Mouse (Mus musculus): ENCODE measurements around the gene Mtfmt. TPM values are rescaled to one million over a fixed set of nuclear protein-coding genes. Genes with fewer than 3 reads are reported as not detected.

Gene Mtfmt
- total RNA-seq, 2 experiments from 2014 or later, result 6.9 to 7.1 TPM

DNA sequence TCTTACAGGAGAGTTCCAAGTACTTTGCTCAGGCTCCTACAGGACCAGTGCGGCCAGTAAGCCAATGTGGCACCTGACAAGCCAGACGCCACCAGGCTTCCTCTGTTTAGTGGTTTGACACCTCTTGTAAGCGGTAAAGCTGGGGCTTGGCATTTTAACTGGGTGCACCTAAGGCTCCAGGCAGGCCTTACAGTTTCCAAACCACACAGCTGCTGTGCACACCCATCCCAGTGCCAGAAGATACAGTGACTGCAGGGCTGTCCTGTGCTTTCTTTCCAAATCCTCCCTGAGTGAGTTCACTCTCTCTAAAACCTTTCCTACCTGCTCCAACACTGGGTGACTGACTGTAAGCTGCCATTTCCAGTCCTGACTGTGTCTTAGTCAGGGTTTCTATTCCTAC lies 55.9 kb downstream of the Mtfmt start:
- no peak for DNase-seq
- intact Hi-C loops (cut with DNase I), result no loop called here

GRCm38 (mm10) chr9:65492351-65492750 lies 56.8 kb downstream of the Mtfmt start:
- intact Hi-C loops (cut with DNase I), result no loop called here
- DNase-seq, result no peak

GRCm38 (mm10) chr9:65492851-65493250 lies 57.3 kb downstream of the Mtfmt start:
- intact Hi-C loops (cut with DNase I), result no loop called here
- no peak for DNase-seq

- DNase-seq, result peak in 1 of 2 experiments; percentile 21
- intact Hi-C loops (cut with DNase I), result no loop called here
These were observed 66.6 kb downstream of the Mtfmt start for GRCm38 (mm10) chr9:65502146-65502545.

Other genes starting within 250 kb of the Mtfmt start
- gene Parp16, start 240.4 kb upstream of the Mtfmt start, total RNA-seq (2021), result 1 to 10 TPM; 3.4 to 3.6 TPM
- 1 to 10 TPM; 6.2 to 6.6 TPM for gene Cilp, start 170.6 kb upstream of the Mtfmt start, total RNA-seq (2021)
- gene Clpx, start 141.5 kb upstream of the Mtfmt start, total RNA-seq (2021), result 10 to 100 TPM; 90.7 to 99.9 TPM
- gene Pdcd7, start 89.7 kb upstream of the Mtfmt start, total RNA-seq (2021), result 10 to 100 TPM in 1 of 2 experiments, 1 to 10 TPM in 1; 9.6 to 11.3 TPM
- gene Ubap1l, start 74.7 kb upstream of the Mtfmt start, total RNA-seq (2021), result under 1 TPM; 0.33 to 0.37 TPM
- 1 to 10 TPM; 1.2 to 1.4 TPM for gene Kbtbd13, start 44.1 kb upstream of the Mtfmt start, total RNA-seq (2021)
- gene Rasl12, start 37.3 kb upstream of the Mtfmt start, total RNA-seq (2021), result 10 to 100 TPM in 1 of 2 experiments, 1 to 10 TPM in 1; 9.7 to 11.6 TPM
- not detected for gene Slc51b, start 12.8 kb upstream of the Mtfmt start, total RNA-seq (2021)
- 10 to 100 TPM; 14.7 to 16.0 TPM for gene Spg21, start 25.2 kb downstream of the Mtfmt start, total RNA-seq (2021)
- gene Ankdd1a, start 84.4 kb downstream of the Mtfmt start, total RNA-seq (2021), result not detected
- gene Plekho2, start 144.3 kb downstream of the Mtfmt start, total RNA-seq (2021), result 10 to 100 TPM; 14.6 TPM
- gene Pif1, start 151.4 kb downstream of the Mtfmt start, total RNA-seq (2021), result 1 to 10 TPM in 1 of 2 experiments, under 1 TPM in 1; 0.79 to 1.3 TPM
- 10 to 100 TPM; 39.1 to 40.7 TPM for gene Rbpms2, start 193.9 kb downstream of the Mtfmt start, total RNA-seq (2021)
- 100 to 1,000 TPM; 265 to 267 TPM for gene Oaz2, start 232.2 kb downstream of the Mtfmt start, total RNA-seq (2021)

Measured in heart, postnatal 14 days (tissue).